Mouse (Mus musculus) forebrain, embryonic 14.5 days (tissue): Measurements from ENCODE around the gene Spint2. TPM values are rescaled to one million over a fixed set of nuclear protein-coding genes. Genes with fewer than 3 reads are reported as not detected.
"Not testable (repeated sequence)": the region's sequence is repeated elsewhere in the genome, so short reads cannot be mapped to it uniquely, and the experiment has no call there.

ENCODE experiments used
- ATAC-seq: fragments of 200-750 bp; cut with Nextera tagmentation; 2 replicates; pipeline ENCODE4 v1.8.0; 2017; ENCODE audit warnings: mild to moderate bottlenecking, moderate library complexity
- DNase-seq: peaks from one replicate; pipeline ENCODE4 v3.0.0-alpha.2; 2015; ENCODE audit warnings: low spot score
- H3K27ac ChIP-seq: fragments of 300-500 bp; sonication (generic); 2 replicates; pipeline ENCODE4 v1.5.1; 2014; ENCODE audit warnings: low read depth, mild to moderate bottlenecking, control low read depth, low read length, moderate library complexity
- H3K27me3 ChIP-seq: fragments of 300-500 bp; sonication (generic); replicated peaks from 2 replicates; pipeline ENCODE4 v1.6.1; 2014; ENCODE audit warnings: low read length, control low read depth, mixed read lengths; ENCODE audit not compliant: control insufficient read depth, insufficient read depth
- H3K36me3 ChIP-seq: fragments of 300-500 bp; sonication (generic); 2 replicates; pipeline ENCODE4 v1.6.1; 2014; ENCODE audit warnings: low read length, control low read depth; ENCODE audit not compliant: control insufficient read depth, insufficient read depth
- H3K4me1 ChIP-seq: fragments of 300-500 bp; sonication (generic); 2 replicates; pipeline ENCODE4 v1.6.1; 2014; ENCODE audit warnings: antibody characterized with exemption, low read length, control low read depth; ENCODE audit not compliant: control insufficient read depth, insufficient read depth
- H3K4me2 ChIP-seq: fragments of 300-500 bp; sonication (generic); 2 replicates; pipeline ENCODE4 v1.6.1; 2014; ENCODE audit warnings: mild to moderate bottlenecking, control low read depth, low read length
- H3K4me3 ChIP-seq: fragments of 300-500 bp; sonication (generic); 2 replicates; pipeline ENCODE4 v1.5.1; 2014; ENCODE audit warnings: low read depth, low read length, control low read depth
- H3K9ac ChIP-seq: fragments of 300-500 bp; sonication (generic); 2 replicates; pipeline ENCODE4 v1.6.1; 2014; ENCODE audit warnings: mild to moderate bottlenecking, low read length, control low read depth, moderate library complexity
- H3K9me3 ChIP-seq: fragments of 300-500 bp; sonication (generic); replicated peaks from 2 replicates; pipeline ENCODE4 v1.6.1; 2016; ENCODE audit warnings: low read length, control low read depth, mixed read lengths; ENCODE audit not compliant: control insufficient read depth
- WGBS: fragments of 180-500 bp; shearing (Covaris S2); extraction: QIAGEN DNeasy Blood & Tissue Kit; methylation state at CpG from one replicate; pipeline ENCODE4 v1.1.7; 2014; 5-methylcytosine and 5-hydroxymethylcytosine counted together
- polyA plus RNA-seq: library from polyadenylated mRNA; unstranded; fragments of >200 nt; fragmentation: Nextera tagmentation; extraction: Ambion mirVana; gene quantifications from 2 replicates; pipeline ENCODE4 v1.2.1, GENCODE M21; 2014

Spint2 gene
- polyA plus RNA-seq, 1 experiment from 2014 or later = 46.6 TPM

GRCm38 (mm10) chr7:29244732-29245416 is 36.8 kb downstream of the Spint2 start:
- no peak for ATAC-seq
- Histone ChIP-seq H3K4me1 (no peaks in the 10 kb centered on the region), H3K27ac (no peak overlapping the region), H3K9ac (no peak overlapping the region), H3K36me3 (peaks cover 12% of the 10 kb centered on the region), H3K9me3 (no peaks in the 10 kb centered on the region), H3K4me3 (no peak overlapping the region), H3K4me2 (no peak overlapping the region), H3K27me3 (peaks cover 16% of the 10 kb centered on the region)
- DNase-seq = no peak
- 84% methylated on average over 7 of the region's 7 CpGs for WGBS

GRCm38 (mm10) chr7:29238019-29238967 is 43.4 kb downstream of the Spint2 start, which contains the start of gene Yif1b:
Gene Yif1b (plus strand): TSS chr7:29238329.
- Histone ChIP-seq H3K4me2 (peak within 1 kb of the TSS; percentile 82), H3K27ac (peak within 1 kb of the TSS; percentile 55), H3K27me3 (no peaks in the 10 kb centered on the region), H3K9ac (peak within 1 kb of the TSS; percentile 76), H3K4me1 (peaks cover 6% of the 10 kb centered on the region), H3K36me3 (no peaks in the 10 kb centered on the region), H3K4me3 (peak within 1 kb of the TSS; percentile 61), H3K9me3 (no peaks in the 10 kb centered on the region)
- ATAC-seq = peak; percentile 98
- WGBS = under 1% methylated on average over 60 of the region's 60 CpGs
- DNase-seq = peak; percentile 100

GRCm38 (mm10) chr7:29237596-29237995 is 44.1 kb downstream of the Spint2 start:
- Histone ChIP-seq H3K4me2 (peak overlapping the region; percentile 82), H3K9ac (peak overlapping the region; percentile 35; the same call in 1 of the 2 replicates), H3K4me3 (peak overlapping the region; percentile 61), H3K27ac (peak overlapping the region; percentile 55)
- DNase-seq, H3K36me3 ChIP-seq, H3K9me3 ChIP-seq, H3K27me3 ChIP-seq, H3K4me1 ChIP-seq: not testable (repeated sequence)
- ATAC-seq = peak; percentile 32
- 30% methylated on average over 6 of the region's 6 CpGs for WGBS

- ATAC-seq (no peak), DNase-seq (no peak)
- no peak overlapping the region for H3K9ac ChIP-seq
- no peaks in the 10 kb centered on the region for H3K9me3 ChIP-seq
- H3K4me3 ChIP-seq = no peak overlapping the region
- no peaks in the 10 kb centered on the region for H3K36me3 ChIP-seq
- no peak overlapping the region for H3K27ac ChIP-seq
- H3K4me2 ChIP-seq = no peak overlapping the region
- H3K4me1 ChIP-seq = peaks cover 10% of the 10 kb centered on the region
- H3K27me3 ChIP-seq = peaks cover 14% of the 10 kb centered on the region
- 91% methylated on average over 4 of the region's 4 CpGs for WGBS
Measured at GRCm38 (mm10) chr7:29236593-29236992, 45.1 kb downstream of the Spint2 start.

- Histone ChIP-seq H3K36me3 (no peaks in the 10 kb centered on the region), H3K4me1 (peaks cover 10% of the 10 kb centered on the region), H3K27me3 (peaks cover 24% of the 10 kb centered on the region), H3K9ac (no peak overlapping the region), H3K4me3 (no peak overlapping the region), H3K27ac (no peak overlapping the region), H3K9me3 (no peaks in the 10 kb centered on the region), H3K4me2 (no peak overlapping the region)
- DNase-seq (no peak), ATAC-seq (no peak)
- 79% methylated on average over 5 of the region's 5 CpGs for WGBS
Measured at GRCm38 (mm10) chr7:29234661-29235060, 47.1 kb downstream of the Spint2 start.

- DNase-seq (no peak), ATAC-seq (no peak)
- H3K4me2 ChIP-seq = no peak overlapping the region
Measured at GRCm38 (mm10) chr7:29233745-29234144, 48.0 kb downstream of the Spint2 start.

GRCm38 (mm10) chr7:29232247-29233013 is 49.3 kb downstream of the Spint2 start, which contains the start of gene Kcnk6:
Gene Kcnk6 (minus strand): TSS chr7:29232515.
- Histone ChIP-seq H3K27me3 (peaks cover 24% of the 10 kb centered on the region), H3K4me1 (0 out of 2 replicates have a peak, but pooled peaks cover 3% of the 10 kb centered on the region), H3K4me3 (peak within 1 kb of the TSS; percentile 37), H3K4me2 (peak within 1 kb of the TSS; percentile 80), H3K9me3 (no peaks in the 10 kb centered on the region), H3K27ac (no peak within 1 kb of the TSS), H3K9ac (peak within 1 kb of the TSS; percentile 54; the same call in 1 of the 2 replicates), H3K36me3 (no peaks in the 10 kb centered on the region)
- no peak for ATAC-seq
- under 1% methylated on average over 62 of the region's 62 CpGs for WGBS
- DNase-seq = no peak

More at GRCm38 (mm10) chr7:29233745-29234144, 48.0 kb downstream of the Spint2 start:
- Histone ChIP-seq H3K9me3 (no peaks in the 10 kb centered on the region), H3K36me3 (no peaks in the 10 kb centered on the region), H3K27ac (no peak overlapping the region), H3K4me1 (peaks cover 6% of the 10 kb centered on the region; the same call in 1 of the 2 replicates), H3K4me3 (no peak overlapping the region), H3K27me3 (peaks cover 24% of the 10 kb centered on the region), H3K9ac (no peak overlapping the region)
- 71% methylated on average over 6 of the region's 6 CpGs for WGBS

GRCm38 (mm10) chr7:29231517-29231916 is 50.2 kb downstream of the Spint2 start:
- no peaks in the 10 kb centered on the region for H3K9me3 ChIP-seq
- peaks cover 24% of the 10 kb centered on the region for H3K27me3 ChIP-seq
- no peak overlapping the region for H3K4me3 ChIP-seq
- no peak overlapping the region for H3K9ac ChIP-seq
- H3K4me2 ChIP-seq = no peak overlapping the region
- no peaks in the 10 kb centered on the region for H3K36me3 ChIP-seq
- no peak overlapping the region for H3K27ac ChIP-seq
- ATAC-seq = no peak
- DNase-seq = no peak
- 0 out of 2 replicates have a peak, but pooled peaks cover 3% of the 10 kb centered on the region for H3K4me1 ChIP-seq
- 61% methylated on average over 3 of the region's 3 CpGs for WGBS
